Mouse (Mus musculus) mesoderm, embryonic 11.5 days (tissue): ENCODE measurements at regions not wholly inside any gene's neighbourhood (a gene's known extent, or its start where the extent isn't known, plus 50 kb on each side); places are given as distances from the start of the nearest gene placed in this dataset.
A peak's percentile ranks its signal among the peaks of the same experiment; 100 is the strongest.

Experiments used
- DNase-seq: peaks from one replicate; pipeline ENCODE4 v3.0.0-alpha.2; 2012; ENCODE audit warnings: low read depth, low spot score

GRCm38 (mm10) chr8:62752725-62753430 lies 197.9 kb upstream of the Spock3 start:
- peak; percentile 2 for DNase-seq

GRCm38 (mm10) chr8:62773766-62774165 lies 177.0 kb upstream of the Spock3 start:
- peak; percentile 32 for DNase-seq

- no peak for DNase-seq
These were observed 146.3 kb upstream of the Spock3 start for GRCm38 (mm10) chr8:62804467-62804866.
